Mouse (Mus musculus): Measurements from ENCODE around the gene Pcdh15. TPM values are rescaled to one million over a fixed set of nuclear protein-coding genes. Genes with fewer than 3 reads are reported as not detected.

Gene Pcdh15
- polyA plus RNA-seq, 1 experiment from 2014 or later, result 0.68 TPM

GRCm38 (mm10) chr10:73823214-73823613, 724.1 kb downstream of the Pcdh15 start:
- ATAC-seq (ENCODE audit: low FRiP score, low TSS enrichment), result no peak
- no peak overlapping the region for H3K27ac ChIP-seq (replicated peaks)
- no peaks in the 10 kb centered on the region for H3K27me3 ChIP-seq (ENCODE audit: control insufficient read depth, insufficient read depth, low read length)
- TF ChIP-seq EP300 (optimal IDR thresholded peaks at IDR 0.05) (no peak), CTCF (IDR thresholded peaks at IDR 0.05; ENCODE audit: low read depth) (no peak)
- 60% methylated on average over 4 of the region's 4 CpGs for WGBS
- no peak for DNase-seq (ENCODE audit: low spot score)
- no peaks in the 10 kb centered on the region for H3K36me3 ChIP-seq (ENCODE audit: control insufficient read depth, insufficient read depth, low read length)
- no peak overlapping the region for H3K9ac ChIP-seq (ENCODE audit: low read length)
- H3K9me3 ChIP-seq (ENCODE audit: control insufficient read depth, low read length), result no peaks in the 10 kb centered on the region
- H3K4me2 ChIP-seq (replicated peaks; ENCODE audit: low read depth), result no peak overlapping the region
- no peak overlapping the region for H3K4me3 ChIP-seq (ENCODE audit: low read depth, low read length)
- H3K4me1 ChIP-seq (replicated peaks; ENCODE audit: control insufficient read depth, insufficient read depth), result no peaks in the 10 kb centered on the region

- H3K9ac ChIP-seq (ENCODE audit: low read length), result no peak overlapping the region
- no peaks in the 10 kb centered on the region for H3K27me3 ChIP-seq (ENCODE audit: control insufficient read depth, insufficient read depth, low read length)
- no peaks in the 10 kb centered on the region for H3K4me1 ChIP-seq (replicated peaks; ENCODE audit: control insufficient read depth, insufficient read depth)
- peak; percentile 36 for DNase-seq (ENCODE audit: low spot score)
- 0 out of 2 replicates have a peak, but pooled peaks have one; percentile 49 for ATAC-seq (ENCODE audit: low FRiP score, low TSS enrichment)
- WGBS, result 43% methylated on average over 8 of the region's 8 CpGs
- no peaks in the 10 kb centered on the region for H3K9me3 ChIP-seq (ENCODE audit: control insufficient read depth, low read length)
- no peaks in the 10 kb centered on the region for H3K36me3 ChIP-seq (ENCODE audit: control insufficient read depth, insufficient read depth, low read length)
- TF ChIP-seq EP300 (optimal IDR thresholded peaks at IDR 0.05) (no peak), CTCF (IDR thresholded peaks at IDR 0.05; ENCODE audit: low read depth) (no peak)
- peak overlapping the region; percentile 23 for H3K4me3 ChIP-seq (ENCODE audit: low read depth, low read length)
- no peak overlapping the region for H3K27ac ChIP-seq (replicated peaks)
- peak overlapping the region; percentile 40 for H3K4me2 ChIP-seq (replicated peaks; ENCODE audit: low read depth)
Observed at GRCm38 (mm10) chr10:73826354-73826753, 727.2 kb downstream of the Pcdh15 start.

- H3K36me3 ChIP-seq (ENCODE audit: control insufficient read depth, insufficient read depth, low read length), result no peaks in the 10 kb centered on the region
- ATAC-seq (ENCODE audit: low FRiP score, low TSS enrichment) (no peak), DNase-seq (ENCODE audit: low spot score) (no peak)
- WGBS, result 62% methylated on average over 2 of the region's 2 CpGs
- H3K27me3 ChIP-seq (ENCODE audit: control insufficient read depth, insufficient read depth, low read length), result no peaks in the 10 kb centered on the region
- H3K9ac ChIP-seq (ENCODE audit: low read length), result no peak overlapping the region
- H3K27ac ChIP-seq (replicated peaks), result no peak overlapping the region
- no peaks in the 10 kb centered on the region for H3K4me1 ChIP-seq (replicated peaks; ENCODE audit: control insufficient read depth, insufficient read depth)
- no peaks in the 10 kb centered on the region for H3K9me3 ChIP-seq (ENCODE audit: control insufficient read depth, low read length)
- TF ChIP-seq EP300 (optimal IDR thresholded peaks at IDR 0.05) (no peak), CTCF (IDR thresholded peaks at IDR 0.05; ENCODE audit: low read depth) (no peak)
- no peak overlapping the region for H3K4me2 ChIP-seq (replicated peaks; ENCODE audit: low read depth)
- H3K4me3 ChIP-seq (ENCODE audit: low read depth, low read length), result no peak overlapping the region
Observed at GRCm38 (mm10) chr10:73828781-73829180, 729.6 kb downstream of the Pcdh15 start.

DNA sequence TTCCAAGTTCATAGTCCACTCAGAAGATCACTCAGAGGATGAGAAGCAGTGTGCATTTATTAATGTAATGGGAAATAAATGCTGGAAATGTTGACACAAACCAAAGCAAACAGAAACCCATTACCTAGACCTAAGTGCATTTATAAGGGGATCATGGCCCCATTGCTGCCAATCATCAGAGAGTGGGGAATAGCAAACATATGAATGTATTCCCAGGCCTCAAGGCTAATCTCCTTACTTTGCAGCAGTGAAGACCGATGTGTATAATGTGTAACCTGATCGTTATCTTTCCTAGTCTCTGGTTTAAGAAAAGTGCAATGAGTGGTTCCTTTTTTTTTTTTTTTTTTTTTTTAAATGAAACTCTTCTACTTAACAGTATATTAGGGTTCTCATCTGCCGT, 745.9 kb downstream of the Pcdh15 start:
- ATAC-seq (ENCODE audit: low FRiP score, low TSS enrichment) (no peak), DNase-seq (ENCODE audit: low spot score) (no peak)
- Histone ChIP-seq H3K36me3 (ENCODE audit: control insufficient read depth, insufficient read depth, low read length) (no peaks in the 10 kb centered on the region), H3K9ac (ENCODE audit: low read length) (no peak overlapping the region), H3K9me3 (ENCODE audit: control insufficient read depth, low read length) (no peaks in the 10 kb centered on the region), H3K27ac (replicated peaks) (no peak overlapping the region), H3K27me3 (ENCODE audit: control insufficient read depth, insufficient read depth, low read length) (no peaks in the 10 kb centered on the region), H3K4me1 (replicated peaks; ENCODE audit: control insufficient read depth, insufficient read depth) (no peaks in the 10 kb centered on the region), H3K4me3 (ENCODE audit: low read depth, low read length) (no peak overlapping the region), H3K4me2 (replicated peaks; ENCODE audit: low read depth) (no peak overlapping the region)
- WGBS, result 49% methylated on average over 3 of the region's 3 CpGs
- no peak for TF ChIP-seq CTCF (IDR thresholded peaks at IDR 0.05; ENCODE audit: low read depth)
- TF ChIP-seq EP300 (optimal IDR thresholded peaks at IDR 0.05), result no peak

DNA sequence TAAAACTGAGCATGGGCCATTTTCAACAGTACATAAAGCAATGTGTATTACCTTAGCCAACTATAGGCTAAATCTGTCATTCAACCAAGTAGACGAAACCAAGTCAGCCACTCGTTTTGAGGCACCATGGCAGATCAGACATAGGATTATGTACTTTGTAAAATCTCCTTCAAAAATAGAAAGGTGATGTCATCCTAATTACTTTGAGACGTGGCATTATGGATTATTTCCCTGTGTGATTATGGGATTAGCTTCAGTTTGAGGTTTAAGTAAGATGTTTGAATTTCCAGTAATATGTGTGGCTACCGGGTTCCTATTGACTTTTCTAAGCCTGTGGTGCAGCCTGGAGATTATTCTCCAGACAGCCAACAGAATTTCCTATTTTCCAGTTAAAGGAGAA, 763.0 kb downstream of the Pcdh15 start:
- WGBS, result 56% methylated on average over 4 of the region's 4 CpGs
- ATAC-seq (ENCODE audit: low FRiP score, low TSS enrichment), result no peak
- no peak for DNase-seq (ENCODE audit: low spot score)
- Histone ChIP-seq H3K27ac (replicated peaks) (no peak overlapping the region), H3K4me2 (replicated peaks; ENCODE audit: low read depth) (no peak overlapping the region), H3K4me1 (replicated peaks; ENCODE audit: control insufficient read depth, insufficient read depth) (no peaks in the 10 kb centered on the region), H3K9ac (ENCODE audit: low read length) (no peak overlapping the region), H3K36me3 (ENCODE audit: control insufficient read depth, insufficient read depth, low read length) (no peaks in the 10 kb centered on the region), H3K9me3 (ENCODE audit: control insufficient read depth, low read length) (no peaks in the 10 kb centered on the region), H3K27me3 (ENCODE audit: control insufficient read depth, insufficient read depth, low read length) (no peaks in the 10 kb centered on the region), H3K4me3 (ENCODE audit: low read depth, low read length) (no peak overlapping the region)
- TF ChIP-seq EP300 (optimal IDR thresholded peaks at IDR 0.05) (no peak), CTCF (IDR thresholded peaks at IDR 0.05; ENCODE audit: low read depth) (no peak)

DNA sequence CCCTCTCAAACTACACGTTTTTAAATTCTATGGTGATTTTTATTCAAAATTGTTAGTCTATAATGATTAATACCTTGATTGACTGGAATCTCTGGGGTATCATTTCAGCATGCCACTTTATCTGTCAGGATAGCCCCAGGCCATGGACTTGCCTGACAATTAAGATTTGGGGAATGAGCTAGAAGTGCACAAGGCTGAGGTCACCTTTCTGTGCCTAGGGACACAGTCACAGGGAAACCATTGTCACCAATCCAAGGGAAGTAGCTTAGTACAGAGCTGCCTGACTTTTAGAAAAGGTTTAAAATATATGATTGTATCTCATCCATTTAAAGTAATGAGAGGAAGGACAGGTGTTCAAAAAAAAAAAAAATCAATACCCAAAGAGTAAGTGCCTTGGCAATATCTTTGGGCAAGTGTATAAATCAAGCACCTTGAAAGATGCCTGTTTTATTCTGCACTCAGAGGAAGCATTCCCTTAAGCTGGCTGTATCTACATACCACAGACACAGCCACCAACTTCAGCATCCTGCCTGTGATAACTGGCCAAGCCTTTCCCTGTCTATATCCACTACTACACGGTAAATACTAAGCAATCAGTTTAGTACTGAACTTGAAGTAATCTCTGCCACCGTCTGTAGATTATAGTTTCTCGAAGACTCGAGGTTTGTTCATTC, 779.0 kb downstream of the Pcdh15 start:
- H3K9ac ChIP-seq (ENCODE audit: low read length), result no peak overlapping the region
- no peaks in the 10 kb centered on the region for H3K4me1 ChIP-seq (replicated peaks; ENCODE audit: control insufficient read depth, insufficient read depth)
- no peak for ATAC-seq (ENCODE audit: low FRiP score, low TSS enrichment)
- no peak overlapping the region for H3K4me3 ChIP-seq (ENCODE audit: low read depth, low read length)
- DNase-seq (ENCODE audit: low spot score), result no peak
- 50% methylated on average over 5 of the region's 5 CpGs for WGBS
- no peaks in the 10 kb centered on the region for H3K27me3 ChIP-seq (ENCODE audit: control insufficient read depth, insufficient read depth, low read length)
- H3K9me3 ChIP-seq (ENCODE audit: control insufficient read depth, low read length), result no peaks in the 10 kb centered on the region
- TF ChIP-seq CTCF (IDR thresholded peaks at IDR 0.05; ENCODE audit: low read depth), result no peak
- TF ChIP-seq EP300 (optimal IDR thresholded peaks at IDR 0.05), result no peak
- H3K4me2 ChIP-seq (replicated peaks; ENCODE audit: low read depth), result no peak overlapping the region
- no peaks in the 10 kb centered on the region for H3K36me3 ChIP-seq (ENCODE audit: control insufficient read depth, insufficient read depth, low read length)
- no peak overlapping the region for H3K27ac ChIP-seq (replicated peaks)
